Mouse (Mus musculus) R1 (cell line): ENCODE data around the gene Akt1s1.

Experiments
- DNase-seq: peaks from one replicate; pipeline ENCODE4 v3.0.0-alpha.2; 2018; ENCODE audit warnings: low read depth, low spot score

The Akt1s1 gene

DNA sequence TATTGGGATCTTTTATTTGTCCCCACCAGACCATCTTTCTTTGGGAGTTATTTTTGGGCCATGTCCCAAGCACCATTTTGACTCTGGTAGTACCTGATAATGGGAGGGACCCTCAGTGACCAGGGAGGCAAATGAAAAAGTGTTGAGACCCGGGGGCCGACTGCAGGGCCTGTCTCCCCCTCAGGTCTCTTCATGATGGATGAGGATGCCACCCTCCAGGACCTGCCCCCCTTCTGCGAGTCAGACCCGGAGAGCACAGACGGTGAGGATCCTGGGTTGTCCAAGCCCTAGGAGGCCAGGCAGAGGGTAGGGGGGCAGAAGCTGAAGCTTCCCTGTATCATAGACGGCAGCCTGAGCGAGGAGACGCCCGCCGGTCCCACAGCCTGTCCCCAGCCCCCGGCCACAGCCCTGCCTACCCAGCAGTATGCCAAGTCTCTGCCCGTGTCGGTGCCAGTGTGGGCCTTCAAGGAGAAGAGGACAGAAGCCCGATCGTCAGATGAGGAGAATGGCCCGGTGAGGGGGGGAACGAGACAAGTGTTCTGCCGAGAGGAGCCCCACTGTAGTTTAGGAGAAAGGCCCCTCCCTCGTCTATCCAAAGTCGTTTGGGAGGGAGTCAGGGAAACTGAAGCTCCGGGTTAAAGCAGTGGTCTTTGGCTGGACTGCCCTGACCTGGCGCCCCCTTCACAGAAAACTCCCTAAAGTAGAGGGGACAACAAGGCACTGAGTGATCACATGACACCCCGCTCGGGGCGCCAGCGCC lies 5.0 kb downstream of the Akt1s1 start:
- no peak for DNase-seq

GRCm38 (mm10) chr7:44854356-44855031 lies 5.7 kb downstream of the Akt1s1 start:
- DNase-seq, result peak; percentile 90

DNA sequence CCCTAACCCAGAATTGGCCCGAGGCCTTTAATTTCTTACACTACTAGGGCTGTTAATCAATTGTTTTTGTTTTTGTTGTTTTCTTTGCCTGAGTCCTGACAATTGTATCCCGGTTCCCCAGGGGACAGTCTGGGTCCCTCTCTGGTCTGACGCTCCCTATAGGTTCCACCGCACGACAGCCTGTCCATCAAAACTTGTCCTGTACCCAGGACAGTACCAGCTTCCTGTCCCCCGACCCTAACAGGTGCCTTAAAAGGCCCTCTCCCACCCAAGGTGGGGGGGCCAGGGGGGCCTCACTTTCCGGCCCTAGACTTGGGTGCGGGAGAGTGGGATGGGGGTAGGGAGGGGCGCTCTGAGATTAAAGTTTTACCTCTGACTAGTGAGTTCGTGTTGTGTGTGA lies 6.2 kb downstream of the Akt1s1 start:
- no peak for DNase-seq

DNA sequence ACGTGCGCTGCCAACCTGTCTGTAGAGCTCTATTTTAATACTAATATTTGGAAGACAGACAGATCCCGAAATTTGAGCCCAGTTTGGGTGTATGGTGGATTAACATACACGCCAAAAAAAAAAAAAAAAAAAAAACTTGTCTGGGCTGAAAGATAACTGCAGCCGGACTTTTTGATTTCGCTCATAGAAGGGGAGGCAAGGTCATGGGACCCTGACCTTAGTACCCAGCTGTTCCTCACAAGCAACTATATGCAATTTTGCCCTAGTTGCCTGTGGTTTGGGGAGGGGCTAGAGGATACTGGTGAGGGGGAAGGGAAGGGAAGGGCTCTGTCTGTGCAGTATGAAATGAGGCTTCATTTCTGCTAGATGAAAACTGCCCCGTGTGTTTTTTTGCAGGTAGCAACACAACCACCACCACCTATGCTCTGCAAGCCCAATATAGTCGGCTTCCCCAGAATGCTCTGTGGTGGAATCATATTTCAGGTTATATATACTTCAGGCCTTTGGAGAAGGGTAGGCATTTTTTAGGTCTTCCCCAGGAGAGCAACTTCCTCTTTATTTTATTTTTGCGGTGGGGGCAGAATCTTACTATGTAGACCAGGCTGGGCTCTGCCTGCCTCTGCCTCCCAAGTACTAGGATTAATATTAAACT lies 7.6 kb downstream of the Akt1s1 start:
- peak; percentile 42 for DNase-seq

DNA sequence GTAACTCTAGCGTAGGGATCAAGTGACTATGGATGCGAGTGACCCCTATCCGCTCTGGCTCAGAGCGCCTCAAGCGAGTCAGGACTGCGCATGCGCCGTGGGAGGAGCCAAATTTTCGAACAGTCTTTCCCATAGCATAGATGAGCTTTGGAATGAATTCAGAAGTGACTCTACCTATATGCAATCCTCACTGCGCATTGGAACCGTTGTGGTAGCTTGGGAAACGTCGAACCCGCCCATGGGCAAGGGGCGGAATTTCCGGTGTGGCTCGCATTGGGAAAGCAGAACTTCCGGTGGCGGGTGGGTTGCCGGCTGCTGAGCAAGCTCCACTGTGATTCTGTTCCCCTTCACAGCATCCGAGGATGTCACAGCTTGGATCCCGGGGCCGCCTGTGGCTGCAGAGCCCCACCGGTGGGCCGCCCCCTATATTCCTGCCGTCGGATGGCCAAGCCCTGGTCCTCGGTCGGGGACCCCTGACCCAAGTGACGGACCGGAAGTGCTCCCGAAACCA lies 8.3 kb downstream of the Akt1s1 start, which contains the start of gene Pnkp:
TSS of gene Pnkp (plus strand) at position 98 of the 511 bp plus-strand sequence.
- DNase-seq, result peak; percentile 96

- DNase-seq, result peak; percentile 85
Measured at GRCm38 (mm10) chr7:44857905-44858304, 9.1 kb downstream of the Akt1s1 start.

DNA sequence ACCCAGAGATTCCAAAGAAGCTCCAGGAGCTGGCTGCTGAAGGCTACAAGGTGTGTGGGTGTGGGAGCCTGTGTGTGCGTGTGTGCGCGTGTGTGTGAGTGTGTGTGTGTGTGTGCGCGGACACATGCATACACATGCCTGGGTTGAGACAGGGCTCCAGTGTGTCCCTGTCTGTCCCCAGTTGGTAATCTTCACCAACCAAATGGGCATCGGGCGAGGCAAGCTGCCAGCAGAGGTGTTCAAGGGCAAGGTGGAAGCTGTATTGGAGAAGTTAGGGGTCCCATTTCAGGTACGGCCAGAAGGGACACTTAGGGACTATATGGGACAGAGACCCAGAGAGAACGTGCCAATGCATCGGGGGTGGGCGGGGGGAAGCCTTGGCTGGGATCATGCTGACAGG lies 11.1 kb downstream of the Akt1s1 start:
- no peak for DNase-seq

GRCm38 (mm10) chr7:44860576-44861428 lies 12.0 kb downstream of the Akt1s1 start:
- DNase-seq, result peak; percentile 75

GRCm38 (mm10) chr7:44861429-44861816 lies 12.6 kb downstream of the Akt1s1 start:
- DNase-seq, result peak; percentile 38

- DNase-seq, result no peak
Measured at GRCm38 (mm10) chr7:44862434-44862833, 13.6 kb downstream of the Akt1s1 start.

- DNase-seq, result no peak
Measured at GRCm38 (mm10) chr7:44863210-44863609, 14.4 kb downstream of the Akt1s1 start.

DNA sequence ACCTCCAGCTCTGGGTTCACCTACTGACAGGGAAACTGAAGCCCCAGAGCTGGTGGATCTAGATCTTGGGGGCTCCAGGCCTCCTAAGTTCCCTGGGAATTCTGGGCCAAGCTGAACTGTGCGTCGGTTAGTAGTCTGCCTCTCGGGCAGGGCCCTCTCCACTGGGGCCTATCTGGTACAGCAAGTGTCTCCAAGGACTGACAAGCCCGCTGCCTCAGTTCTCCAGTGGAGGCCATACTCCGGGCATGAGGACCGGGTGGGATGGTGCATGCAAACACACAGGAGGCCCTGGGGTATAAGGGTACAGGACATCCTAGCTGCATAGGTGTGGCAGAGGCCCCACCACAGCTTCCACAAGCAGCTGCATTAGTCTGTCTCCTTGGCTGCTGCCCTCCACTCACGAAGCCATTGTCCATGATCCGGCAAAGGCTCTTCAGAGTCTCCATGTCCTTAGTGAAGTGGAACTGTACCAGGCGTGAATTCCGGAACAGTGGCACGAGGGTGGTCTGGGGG lies 15.2 kb downstream of the Akt1s1 start:
- no peak for DNase-seq

DNA sequence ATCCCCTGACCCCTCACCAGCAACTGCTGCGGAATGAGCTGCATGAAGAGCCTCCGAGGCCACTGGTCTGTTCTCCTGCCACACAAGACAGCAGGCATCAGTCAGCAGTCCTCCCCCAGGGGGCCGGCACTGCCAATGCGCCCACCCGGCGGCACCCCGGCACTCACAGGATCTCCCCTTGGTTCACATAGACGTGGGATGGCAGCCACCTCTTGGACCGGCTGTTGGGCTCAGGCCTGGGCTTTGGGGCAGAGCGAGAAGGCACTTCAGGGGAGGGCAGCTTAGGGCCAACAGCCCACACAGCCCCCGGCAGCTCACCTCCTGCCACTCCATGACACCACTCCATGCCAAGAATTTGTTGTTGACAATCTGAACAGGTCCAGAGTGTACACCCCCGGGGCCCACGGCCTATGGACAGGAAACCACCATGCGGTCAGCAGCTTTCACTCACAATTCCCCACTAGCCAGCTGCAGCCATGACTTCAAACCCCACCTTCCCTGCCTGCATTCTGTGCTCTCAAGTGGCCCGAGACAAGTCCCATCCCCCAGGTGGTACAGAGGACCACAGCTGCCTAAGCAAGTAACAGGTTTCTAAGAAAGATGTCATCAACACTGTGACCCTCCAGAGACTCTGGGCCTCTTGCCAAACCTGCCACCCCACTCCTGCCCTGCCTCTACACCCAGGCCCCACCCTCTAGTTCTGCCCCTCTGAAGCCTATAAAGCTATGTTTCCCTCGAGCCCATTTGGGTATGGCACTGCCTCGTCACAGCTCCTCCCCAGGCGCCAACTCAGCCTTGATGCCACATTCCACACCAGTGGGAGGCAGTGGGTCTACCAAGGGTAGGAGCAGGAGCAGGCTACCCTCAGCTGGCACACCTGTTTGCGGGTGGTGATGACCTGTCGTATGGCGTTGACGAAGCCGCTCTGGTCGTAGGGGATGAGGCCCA lies 16.1 kb downstream of the Akt1s1 start:
- no peak for DNase-seq

DNA sequence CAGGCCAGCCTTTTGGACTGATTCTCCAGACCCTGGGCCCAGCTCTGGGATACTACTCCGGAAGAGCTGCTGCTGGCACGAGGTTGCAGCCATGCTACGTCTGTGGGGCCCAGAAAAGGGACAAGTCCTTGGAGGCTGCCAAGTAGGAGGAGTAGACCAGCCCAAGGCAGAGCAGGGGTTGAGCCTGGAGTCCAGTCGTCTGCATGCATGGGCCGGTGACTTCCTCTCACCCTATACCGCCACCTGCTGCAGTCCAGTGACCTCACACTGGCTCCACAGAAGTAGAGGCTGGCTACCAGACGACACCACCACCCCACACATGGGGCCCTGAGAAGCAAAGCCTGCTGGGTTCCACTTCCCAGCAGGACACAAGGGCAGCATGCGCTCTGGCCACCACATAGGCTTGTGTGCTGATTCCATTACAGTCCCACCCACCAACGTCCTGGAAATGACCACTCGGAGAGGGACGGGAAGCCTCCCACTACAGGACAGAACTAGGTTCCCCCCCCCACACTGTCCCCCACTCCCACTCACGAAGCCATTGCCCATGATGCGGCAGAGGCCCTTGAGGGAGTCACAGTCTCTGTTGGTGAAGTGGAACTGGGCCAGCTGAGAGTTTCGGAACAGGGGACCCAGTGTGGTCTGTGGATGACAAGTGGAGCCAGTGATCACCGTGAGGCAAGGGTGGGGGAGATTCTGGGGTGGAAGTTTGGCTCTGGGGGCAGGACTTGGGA lies 17.7 kb downstream of the Akt1s1 start:
- no peak for DNase-seq

DNA sequence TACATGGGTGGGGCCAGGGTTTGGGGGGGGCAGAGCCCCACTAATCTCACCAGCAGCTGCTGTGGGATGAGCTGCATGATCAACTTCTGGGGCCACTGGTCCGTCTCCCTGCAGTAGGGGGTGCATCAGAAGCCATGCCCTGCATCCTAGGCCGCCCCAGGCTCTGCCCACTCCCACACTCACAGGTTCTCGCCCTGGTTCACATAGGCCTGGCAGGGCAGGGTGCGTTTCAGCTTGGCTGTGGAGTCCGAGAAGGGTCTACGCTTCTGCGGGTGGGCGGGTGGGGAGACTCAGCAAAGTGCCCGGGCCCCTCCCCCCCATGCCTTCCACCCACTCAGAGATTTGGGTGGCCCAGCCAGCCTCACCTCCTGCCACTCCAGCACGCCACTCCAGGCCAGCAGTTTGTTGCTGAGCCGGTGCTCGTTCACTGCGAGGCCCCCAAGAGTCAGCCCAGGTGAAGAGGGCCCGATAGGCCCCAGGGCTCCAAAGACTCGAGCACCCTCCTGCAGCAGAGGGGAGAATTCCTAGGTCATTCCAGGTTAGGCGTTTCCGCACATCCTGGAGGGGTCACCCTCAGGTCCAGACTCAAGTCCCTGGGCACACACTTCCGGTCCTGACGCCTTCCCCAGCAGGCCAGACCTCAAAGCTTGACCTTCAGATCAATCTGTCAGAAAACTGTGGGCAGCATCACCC lies 18.4 kb downstream of the Akt1s1 start:
- no peak for DNase-seq

DNA sequence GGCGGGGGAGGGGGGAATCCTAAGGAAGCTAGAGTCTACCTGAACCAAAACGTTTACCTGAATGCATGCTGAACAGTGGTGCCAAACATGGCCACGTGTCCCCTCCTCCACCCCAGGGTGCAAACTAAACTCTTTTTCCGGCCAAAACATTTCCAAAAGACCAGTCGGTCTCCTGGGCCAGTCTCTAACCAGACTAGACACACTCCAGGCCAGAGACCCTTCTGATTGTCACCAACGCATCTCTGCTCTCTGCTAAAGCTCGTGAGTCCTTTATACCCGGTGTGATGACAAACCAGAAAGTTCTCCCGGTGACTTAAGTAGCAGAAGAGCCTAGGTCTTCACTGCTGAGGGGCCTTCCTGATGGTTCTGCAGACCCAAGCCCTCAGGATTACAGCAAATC lies 19.0 kb downstream of the Akt1s1 start:
- no peak for DNase-seq

DNA sequence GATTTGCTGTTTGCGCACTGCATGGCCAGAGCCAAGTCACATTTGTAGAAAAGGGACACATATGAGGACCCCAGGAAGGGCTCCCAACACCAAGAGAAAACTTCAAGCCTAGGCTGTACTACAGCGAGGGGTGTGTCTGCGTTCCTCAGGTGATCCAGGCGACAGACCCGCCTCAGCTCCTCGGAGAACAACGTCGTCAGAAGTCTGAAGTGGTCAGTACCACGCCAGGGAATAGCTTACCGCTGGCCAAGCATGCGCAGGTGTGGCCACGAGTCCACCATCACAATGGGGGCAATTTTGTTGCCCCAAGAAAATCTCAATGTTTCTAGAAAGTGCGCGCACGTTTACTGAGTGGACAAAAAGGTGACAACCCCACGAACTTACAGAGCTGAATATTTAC lies 19.7 kb downstream of the Akt1s1 start:
- peak; percentile 35 for DNase-seq

DNA sequence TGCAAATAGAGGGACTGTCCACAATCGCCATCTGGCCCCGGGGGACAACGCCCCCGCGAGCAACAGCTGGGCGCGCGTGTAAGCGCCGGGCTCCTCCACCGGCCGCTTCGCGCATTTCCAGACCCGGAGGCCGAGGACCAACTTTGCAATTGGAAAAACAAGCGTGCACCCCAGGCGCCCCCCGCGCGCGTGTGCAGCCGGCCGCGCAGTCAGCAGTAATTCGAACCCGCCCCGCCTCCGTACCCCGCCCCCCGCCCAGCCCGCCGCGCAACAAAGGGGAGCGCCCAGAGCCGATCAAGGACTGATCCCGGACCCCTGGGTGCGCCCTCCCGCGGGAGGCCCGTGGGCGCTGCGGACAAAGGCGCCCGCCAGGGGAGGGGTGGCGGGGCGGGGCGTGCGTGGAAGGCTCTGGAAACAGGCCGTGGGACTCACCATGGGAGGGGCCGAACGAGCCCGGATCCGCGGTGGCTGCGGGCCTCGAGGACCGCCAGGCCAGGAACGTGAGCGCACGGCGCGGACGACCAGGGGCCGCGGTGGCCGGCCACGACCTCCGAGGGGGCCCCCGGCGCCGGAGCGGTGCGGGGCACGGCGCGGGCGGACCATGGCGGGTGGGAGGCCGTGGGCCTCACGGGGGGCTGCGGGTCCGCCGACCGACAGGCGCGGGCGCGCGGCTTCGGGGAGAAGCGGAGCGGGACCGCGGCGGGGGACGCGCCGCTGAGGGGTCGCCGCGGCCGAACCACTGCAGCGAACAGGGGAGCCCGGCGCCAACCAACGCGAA lies 20.3 kb downstream of the Akt1s1 start:
- DNase-seq, result peak; percentile 53
